Mouse (Mus musculus) heart, embryonic 14.5 days (tissue): ENCODE data around the gene Tigar. TPM values are rescaled to one million over a fixed set of nuclear protein-coding genes. Genes with fewer than 3 reads are reported as not detected.

Experiments
- ATAC-seq: fragments of 200-750 bp; cut with Nextera tagmentation; 2 replicates; pipeline ENCODE4 v1.8.0; 2017; ENCODE audit warnings: low read depth, moderate TSS enrichment; ENCODE audit not compliant: insufficient number of reproducible peaks, insufficient read depth, low FRiP score
- H3K27ac ChIP-seq, 2 experiments: fragments of 200-500 bp in 1 of 2; fragments of 300-500 bp in 1 of 2; sonication (generic) in 1 of 2; replicated peaks in 1 of 2; 2 replicates each; pipeline ENCODE4 v1.5.1; 2012 to 2014; ENCODE audit warnings: low read depth in 2 of 2, low read length in 2 of 2, control low read depth in 1 of 2, mild to moderate bottlenecking in 1 of 2, mixed read lengths in 1 of 2; ENCODE audit not compliant: control insufficient read depth in 1 of 2, insufficient read depth in 1 of 2
- H3K27me3 ChIP-seq: fragments of 300-500 bp; sonication (generic); 2 replicates; pipeline ENCODE4 v1.6.1; 2014; ENCODE audit warnings: mild to moderate bottlenecking, low read length, control low read depth; ENCODE audit not compliant: control insufficient read depth, insufficient read depth
- H3K36me3 ChIP-seq: fragments of 300-500 bp; sonication (generic); 2 replicates; pipeline ENCODE4 v1.6.1; 2014; ENCODE audit warnings: mild to moderate bottlenecking, control low read depth, low read length, mixed read lengths; ENCODE audit not compliant: control insufficient read depth, insufficient read depth
- H3K4me1 ChIP-seq, 2 experiments: fragments of 200-500 bp in 1 of 2; fragments of 300-500 bp in 1 of 2; sonication (generic) in 1 of 2; 2 replicates each; pipeline ENCODE4 v1.6.1; 2012 to 2014; ENCODE audit warnings: low read length in 2 of 2, control low read depth in 1 of 2, mixed read lengths in 1 of 2; ENCODE audit not compliant: control insufficient read depth in 2 of 2, insufficient read depth in 2 of 2
- H3K4me2 ChIP-seq: fragments of 300-500 bp; sonication (generic); 2 replicates; pipeline ENCODE4 v1.6.1; 2014; ENCODE audit warnings: mild to moderate bottlenecking, low read length
- H3K4me3 ChIP-seq, 2 experiments: fragments of 200-500 bp in 1 of 2; fragments of 300-500 bp in 1 of 2; sonication (generic) in 1 of 2; 2 replicates each; pipeline ENCODE4 v1.5.1; 2012 to 2014; ENCODE audit warnings: low read length in 2 of 2, mild to moderate bottlenecking in 2 of 2, control low read depth in 1 of 2, low read depth in 1 of 2, moderate library complexity in 1 of 2; ENCODE audit not compliant: control insufficient read depth in 1 of 2, insufficient read depth in 1 of 2
- H3K9ac ChIP-seq: fragments of 300-500 bp; sonication (generic); 2 replicates; pipeline ENCODE4 v1.6.1; 2014; ENCODE audit warnings: mild to moderate bottlenecking, low read length
- H3K9me3 ChIP-seq: fragments of 300-500 bp; sonication (generic); 2 replicates; pipeline ENCODE4 v1.6.1; 2016; ENCODE audit warnings: low read length, control low read depth; ENCODE audit not compliant: control insufficient read depth
- WGBS: fragments of 180-500 bp; shearing (Covaris S2); extraction: QIAGEN DNeasy Blood & Tissue Kit; methylation state at CpG from one replicate; pipeline ENCODE4 v1.1.7; 2014; 5-methylcytosine and 5-hydroxymethylcytosine counted together
- polyA plus RNA-seq: library from polyadenylated mRNA; unstranded; fragments of >200 nt; fragmentation: Nextera tagmentation; extraction: Ambion mirVana; gene quantifications from 2 replicates; pipeline ENCODE4 v1.2.1, GENCODE M21; 2014

Gene Tigar
- polyA plus RNA-seq, 1 experiment from 2014 or later: 7.4 TPM

DNA sequence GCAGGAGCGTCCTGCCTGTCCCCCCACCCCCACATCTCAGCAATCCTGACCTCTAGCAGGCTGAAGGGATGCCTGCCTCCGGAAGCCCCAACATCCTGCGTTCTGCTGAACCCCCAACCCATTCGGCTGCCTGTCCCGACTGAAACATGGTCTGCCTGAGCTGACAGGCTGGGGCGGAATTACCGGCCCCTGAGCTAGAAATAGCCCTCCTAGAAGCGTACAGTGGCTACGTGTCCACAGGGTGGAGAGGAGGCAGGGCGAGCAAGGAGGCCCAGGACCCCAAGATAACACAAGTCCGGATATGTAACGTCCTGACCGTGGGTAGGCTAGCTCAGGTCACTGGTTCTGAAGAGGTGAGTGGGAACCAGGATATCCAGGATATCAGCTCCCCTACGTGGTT lies 44.5 kb downstream of the Tigar start:
- H3K4me2 ChIP-seq: peak overlapping the region; percentile 74
- peak overlapping the region; percentile 44 to 72 for H3K27ac ChIP-seq
- H3K9ac ChIP-seq: peak overlapping the region; percentile 74
- ATAC-seq: peak; percentile 71; the same call in 1 of the 2 replicates
- no peaks in the 10 kb centered on the region for H3K27me3 ChIP-seq
- peak overlapping the region; percentile 31 to 33 for H3K4me3 ChIP-seq
- peaks cover 11 to 18% of the 10 kb centered on the region in 2 experiments for H3K4me1 ChIP-seq
- WGBS: 0% methylated on average over 14 of the region's 14 CpGs
- H3K36me3 ChIP-seq: no peaks in the 10 kb centered on the region
- H3K9me3 ChIP-seq: no peaks in the 10 kb centered on the region

DNA sequence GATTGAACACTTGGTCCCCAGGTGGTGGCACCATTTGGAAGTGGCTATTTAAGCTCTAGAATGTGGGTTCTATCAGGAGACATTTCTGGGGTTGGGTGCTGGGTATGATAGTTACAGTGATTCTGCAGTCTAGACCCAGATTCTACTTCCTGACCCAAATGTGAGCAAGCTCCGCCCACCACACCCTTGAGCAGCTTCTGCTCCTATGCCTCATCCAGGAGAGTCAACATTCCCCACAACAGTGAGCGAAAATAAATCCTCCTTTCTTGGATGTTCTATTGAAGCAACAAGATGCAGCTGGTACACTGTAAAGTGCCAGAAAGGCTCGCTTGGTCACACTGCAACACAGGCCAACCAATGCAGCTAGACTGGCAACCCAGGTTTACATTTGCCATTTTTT lies 45.4 kb downstream of the Tigar start:
- H3K4me1 ChIP-seq: peaks cover 11 to 18% of the 10 kb centered on the region in 2 experiments
- H3K9me3 ChIP-seq: no peaks in the 10 kb centered on the region
- H3K4me3 ChIP-seq: no peak overlapping the region
- H3K27ac ChIP-seq: no peak overlapping the region
- 84% methylated on average over 3 of the region's 3 CpGs for WGBS
- no peaks in the 10 kb centered on the region for H3K27me3 ChIP-seq
- H3K36me3 ChIP-seq: no peaks in the 10 kb centered on the region
- H3K9ac ChIP-seq: no peak overlapping the region
- no peak overlapping the region; the same call in 1 of the 2 replicates for H3K4me2 ChIP-seq
- ATAC-seq: no peak

DNA sequence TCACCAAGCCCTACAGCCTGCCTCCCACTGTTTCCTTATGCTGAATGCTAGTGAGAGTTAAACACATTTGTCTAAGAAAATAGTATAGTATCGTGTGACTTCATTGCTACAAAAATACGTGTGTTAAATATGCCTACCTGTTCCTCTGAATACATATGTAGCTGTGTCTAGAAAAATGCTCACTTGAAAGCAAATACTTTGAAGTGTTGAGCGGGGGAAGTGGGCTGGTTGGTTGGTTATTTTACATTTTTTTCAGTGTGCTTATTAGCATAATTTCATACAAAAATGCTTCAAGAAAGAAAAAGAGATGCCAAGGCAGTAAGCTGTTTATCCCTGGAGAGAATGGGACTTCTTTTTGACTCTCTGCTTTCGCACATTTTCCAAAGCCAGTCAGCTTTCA lies 49.4 kb downstream of the Tigar start:
- no peak overlapping the region for H3K27ac ChIP-seq
- 83% methylated on average over 4 of the region's 4 CpGs for WGBS
- H3K9ac ChIP-seq: no peak overlapping the region
- no peak overlapping the region for H3K4me2 ChIP-seq
- H3K36me3 ChIP-seq: no peaks in the 10 kb centered on the region
- H3K4me3 ChIP-seq: no peak overlapping the region
- no peaks in the 10 kb centered on the region for H3K9me3 ChIP-seq
- no peak for ATAC-seq
- peaks cover 5 to 9% of the 10 kb centered on the region in 2 experiments for H3K4me1 ChIP-seq
- H3K27me3 ChIP-seq: no peaks in the 10 kb centered on the region

DNA sequence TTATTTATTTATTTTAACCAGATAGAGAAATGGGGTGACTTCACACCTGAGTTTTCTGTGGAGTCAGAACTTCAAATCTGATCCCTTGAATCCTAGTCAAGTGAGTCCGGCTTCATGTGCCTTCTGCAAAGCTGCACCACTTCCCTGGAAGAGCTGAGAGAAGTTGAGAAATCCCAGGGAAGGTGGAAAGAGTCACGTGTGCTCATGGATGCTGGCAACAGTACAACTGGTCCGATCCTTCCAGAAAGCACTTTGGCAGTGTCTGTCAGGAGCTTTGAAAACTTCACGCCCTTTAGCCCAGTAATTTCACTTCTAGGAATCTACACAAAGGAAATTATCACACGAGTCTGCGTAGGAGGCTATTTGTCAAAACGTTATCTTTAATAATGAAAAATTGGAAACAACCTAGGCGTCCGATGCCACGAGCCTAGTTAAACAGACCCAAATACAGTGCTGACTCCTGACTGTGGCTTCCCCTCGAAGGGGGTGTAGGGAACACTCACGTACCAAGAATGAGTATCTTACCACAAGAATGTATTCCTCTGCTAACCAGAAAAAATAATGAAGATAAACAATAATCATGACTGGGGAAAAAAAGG lies 52.3 kb downstream of the Tigar start:
- ATAC-seq: no peak

DNA sequence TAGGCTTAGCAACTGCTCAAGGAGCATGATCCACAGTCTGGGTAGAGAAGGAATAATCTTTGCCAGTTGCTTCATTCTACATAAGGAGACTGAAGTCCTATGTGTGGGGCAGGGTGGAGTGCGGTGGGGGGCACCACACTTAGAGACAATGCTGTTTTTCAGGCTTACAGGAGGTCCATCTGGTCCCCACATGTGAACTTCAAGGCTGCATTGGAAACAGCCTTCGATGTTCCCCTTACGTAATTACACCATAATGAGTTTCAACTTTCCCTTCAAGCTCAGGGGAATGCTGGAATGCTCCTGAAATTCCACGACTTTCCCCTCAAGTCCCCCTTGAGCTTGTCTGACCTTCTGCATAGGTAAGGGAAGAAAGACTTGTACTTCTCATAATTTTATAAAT lies 58.5 kb downstream of the Tigar start:
- Histone ChIP-seq H3K36me3 (no peaks in the 10 kb centered on the region), H3K27me3 (no peaks in the 10 kb centered on the region), H3K4me1 (no peaks in the 10 kb centered on the region), H3K4me2 (no peak overlapping the region), H3K9me3 (no peaks in the 10 kb centered on the region), H3K4me3 (no peak overlapping the region), H3K27ac (no peak overlapping the region), H3K9ac (no peak overlapping the region)
- no peak for ATAC-seq
- WGBS: 72% methylated on average over 4 of the region's 4 CpGs

More for the DNA sequence above, 52.3 kb downstream of the Tigar start:
- Histone ChIP-seq H3K9ac (no peak overlapping the region), H3K4me3 (no peak overlapping the region), H3K4me2 (no peak overlapping the region), H3K27me3 (no peaks in the 10 kb centered on the region), H3K9me3 (no peaks in the 10 kb centered on the region), H3K4me1 (no peaks in the 10 kb centered on the region), H3K36me3 (no peaks in the 10 kb centered on the region), H3K27ac (no peak overlapping the region)
- WGBS: 75% methylated on average over 12 of the region's 12 CpGs

DNA sequence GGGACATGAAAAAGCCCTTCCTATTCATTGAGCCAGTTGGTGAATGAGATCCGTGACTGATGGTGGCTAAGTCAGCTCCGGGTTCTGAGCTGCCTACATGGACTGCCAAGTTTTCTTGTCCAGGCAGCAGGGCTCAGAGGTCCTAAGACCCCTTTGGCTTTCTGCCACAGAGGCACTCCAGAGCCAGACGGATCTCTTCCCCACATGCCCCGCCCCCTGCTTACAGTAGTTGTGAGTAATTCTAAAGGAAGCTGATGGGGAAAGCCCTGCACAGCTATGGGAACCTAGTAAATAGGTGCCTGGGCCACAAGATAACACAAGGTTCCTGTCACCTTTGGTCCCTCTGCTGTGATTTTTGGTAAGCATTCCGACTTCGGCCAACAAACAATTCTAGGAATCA lies 64.4 kb downstream of the Tigar start:
- H3K27ac ChIP-seq: no peak overlapping the region
- no peaks in the 10 kb centered on the region for H3K9me3 ChIP-seq
- H3K4me1 ChIP-seq: peaks cover 4 to 7% of the 10 kb centered on the region in 2 experiments; a peak in 2 of 4 replicates
- H3K27me3 ChIP-seq: no peaks in the 10 kb centered on the region
- H3K9ac ChIP-seq: no peak overlapping the region
- H3K4me3 ChIP-seq: no peak overlapping the region
- H3K36me3 ChIP-seq: no peaks in the 10 kb centered on the region
- 26% methylated on average over 6 of the region's 6 CpGs for WGBS
- H3K4me2 ChIP-seq: no peak overlapping the region
- no peak for ATAC-seq

Other genes with a start within 250 kb of the Tigar start
- gene Dyrk4, start 187.7 kb downstream of the Tigar start, polyA plus RNA-seq: not detected in 2 replicates
- 28.7 and 32.6 TPM in 2 replicates for gene Rad51ap1, start 170.0 kb downstream of the Tigar start, polyA plus RNA-seq
- 13.8 and 16.0 TPM in 2 replicates for gene D6Wsu163e, start 169.6 kb downstream of the Tigar start, polyA plus RNA-seq
- gene Fgf6, start 94.0 kb downstream of the Tigar start, polyA plus RNA-seq: 0.11 and 0.14 TPM in 2 replicates
- gene Fgf23, start 36.7 kb downstream of the Tigar start, polyA plus RNA-seq: 0.18 TPM in 1 of 2 replicates, not detected in the other
- 532 and 571 TPM in 2 replicates for gene Ccnd2, start 42.6 kb upstream of the Tigar start, polyA plus RNA-seq